Mouse (Mus musculus): Measurements from ENCODE around the gene Eif2ak1.

Gene Eif2ak1

GRCm38 (mm10) chr5:143902111-143902510 is 84.5 kb downstream of the Eif2ak1 start:
- no peak for DNase-seq (ENCODE audit: low spot score)

GRCm38 (mm10) chr5:143903813-143904212 is 86.2 kb downstream of the Eif2ak1 start:
- peak; percentile 40 for DNase-seq (ENCODE audit: low spot score)

GRCm38 (mm10) chr5:143906429-143906828 is 88.8 kb downstream of the Eif2ak1 start:
- DNase-seq (ENCODE audit: low spot score): no peak

GRCm38 (mm10) chr5:143908926-143909325 is 91.3 kb downstream of the Eif2ak1 start:
- DNase-seq (ENCODE audit: low spot score): peak; percentile 55

- DNase-seq (ENCODE audit: low spot score): peak; percentile 99
These were observed 92.1 kb downstream of the Eif2ak1 start, which contains the start of the genes Aimp2 and Pms2 for GRCm38 (mm10) chr5:143909417-143910400. Gene Aimp2 (minus strand): TSS chr5:143909847. Gene Pms2 (plus strand): TSS chr5:143909964.

- no peak for DNase-seq (ENCODE audit: low spot score)
These were observed 98.6 kb downstream of the Eif2ak1 start for GRCm38 (mm10) chr5:143916221-143916620.

GRCm38 (mm10) chr5:143917418-143917817 is 99.8 kb downstream of the Eif2ak1 start:
- peak; percentile 56 for DNase-seq (ENCODE audit: low spot score)

- DNase-seq (ENCODE audit: low spot score): no peak
These were observed 100.5 kb downstream of the Eif2ak1 start for GRCm38 (mm10) chr5:143918120-143918519.

- DNase-seq (ENCODE audit: low spot score): peak; percentile 70
These were observed 107.3 kb downstream of the Eif2ak1 start for GRCm38 (mm10) chr5:143924781-143925452.

GRCm38 (mm10) chr5:143927875-143928274 is 110.3 kb downstream of the Eif2ak1 start, which contains the start of gene Gm42421:
Gene Gm42421 (plus strand): TSS chr5:143928175.
- DNase-seq (ENCODE audit: low spot score): no peak

- DNase-seq (ENCODE audit: low spot score): no peak
These were observed 111.7 kb downstream of the Eif2ak1 start for GRCm38 (mm10) chr5:143929291-143929690.

- DNase-seq (ENCODE audit: low spot score): no peak
These were observed 113.1 kb downstream of the Eif2ak1 start for GRCm38 (mm10) chr5:143930656-143931055.

GRCm38 (mm10) chr5:143931863-143932580 is 114.4 kb downstream of the Eif2ak1 start:
- DNase-seq (ENCODE audit: low spot score): no peak

- DNase-seq (ENCODE audit: low spot score): no peak
These were observed 115.2 kb downstream of the Eif2ak1 start, which contains the start of gene Rsph10b for GRCm38 (mm10) chr5:143932831-143933230. Gene Rsph10b (plus strand): TSS chr5:143933035.

- DNase-seq (ENCODE audit: low spot score): no peak
These were observed 115.8 kb downstream of the Eif2ak1 start for GRCm38 (mm10) chr5:143933414-143933813.

- no peak for DNase-seq (ENCODE audit: low spot score)
These were observed 116.3 kb downstream of the Eif2ak1 start for GRCm38 (mm10) chr5:143933875-143934274.

GRCm38 (mm10) chr5:143936156-143936555 is 118.6 kb downstream of the Eif2ak1 start:
- DNase-seq (ENCODE audit: low spot score): no peak

- DNase-seq (ENCODE audit: low spot score): no peak
These were observed 124.0 kb downstream of the Eif2ak1 start for GRCm38 (mm10) chr5:143941588-143941987.

- DNase-seq (ENCODE audit: low spot score): no peak
These were observed 125.9 kb downstream of the Eif2ak1 start for GRCm38 (mm10) chr5:143943231-143944125.

GRCm38 (mm10) chr5:143948361-143948760 is 130.8 kb downstream of the Eif2ak1 start:
- no peak for DNase-seq (ENCODE audit: low spot score)

GRCm38 (mm10) chr5:143950016-143950415 is 132.4 kb downstream of the Eif2ak1 start:
- no peak for DNase-seq (ENCODE audit: low spot score)
